Mouse (Mus musculus) heart, embryonic 11.5 days (tissue): Measurements from ENCODE around the gene Islr. TPM values are rescaled to one million over a fixed set of nuclear protein-coding genes. Genes with fewer than 3 reads are reported as not detected.

Experiments used
- ATAC-seq: fragments of 200-750 bp; cut with Nextera tagmentation; replicated peaks from 2 replicates; pipeline ENCODE4 v1.8.0; 2017; ENCODE audit warnings: moderate library complexity; ENCODE audit not compliant: insufficient number of reproducible peaks, low FRiP score, low TSS enrichment
- H3K27ac ChIP-seq: fragments of 300-500 bp; sonication (generic); 2 replicates; pipeline ENCODE4 v1.5.1; 2014; ENCODE audit warnings: mild to moderate bottlenecking, low read depth, low read length
- H3K27me3 ChIP-seq: fragments of 300-500 bp; sonication (generic); 2 replicates; pipeline ENCODE4 v1.6.1; 2014; ENCODE audit warnings: mild to moderate bottlenecking, low read length, mixed read lengths; ENCODE audit not compliant: control insufficient read depth, insufficient read depth
- H3K36me3 ChIP-seq: fragments of 300-500 bp; sonication (generic); 2 replicates; pipeline ENCODE4 v1.6.1; 2014; ENCODE audit warnings: mild to moderate bottlenecking, low read length, moderate library complexity, mixed read lengths; ENCODE audit not compliant: control insufficient read depth, insufficient read depth
- H3K4me1 ChIP-seq: fragments of 300-500 bp; sonication (generic); 2 replicates; pipeline ENCODE4 v1.6.1; 2014; ENCODE audit warnings: low read length; ENCODE audit not compliant: control insufficient read depth, insufficient read depth
- H3K4me2 ChIP-seq: fragments of 300-500 bp; sonication (generic); 2 replicates; pipeline ENCODE4 v1.6.1; 2014; ENCODE audit warnings: mild to moderate bottlenecking, moderate library complexity
- H3K4me3 ChIP-seq: fragments of 300-500 bp; sonication (generic); 2 replicates; pipeline ENCODE4 v1.5.1; 2014; ENCODE audit warnings: low read depth, low read length
- H3K9ac ChIP-seq: fragments of 300-500 bp; sonication (generic); 2 replicates; pipeline ENCODE4 v1.6.1; 2014; ENCODE audit warnings: mild to moderate bottlenecking, low read depth, low read length, moderate library complexity
- H3K9me3 ChIP-seq: fragments of 300-500 bp; sonication (generic); replicated peaks from 2 replicates; pipeline ENCODE4 v1.6.1; 2016; ENCODE audit warnings: low read length; ENCODE audit not compliant: control insufficient read depth
- WGBS: fragments of 180-500 bp; shearing (Covaris S2); extraction: QIAGEN DNeasy Blood & Tissue Kit; methylation state at CpG from one replicate; pipeline ENCODE4 v1.1.7; 2014; ENCODE audit not compliant: insufficient replicate concordance; 5-methylcytosine and 5-hydroxymethylcytosine counted together
- polyA plus RNA-seq: library from polyadenylated mRNA; unstranded; fragments of >200 nt; fragmentation: Nextera tagmentation; extraction: Ambion mirVana; gene quantifications from 2 replicates; pipeline ENCODE4 v1.2.1, GENCODE M21; 2014

Islr gene
- polyA plus RNA-seq, 1 experiment from 2014 or later, result 5.5 TPM

DNA sequence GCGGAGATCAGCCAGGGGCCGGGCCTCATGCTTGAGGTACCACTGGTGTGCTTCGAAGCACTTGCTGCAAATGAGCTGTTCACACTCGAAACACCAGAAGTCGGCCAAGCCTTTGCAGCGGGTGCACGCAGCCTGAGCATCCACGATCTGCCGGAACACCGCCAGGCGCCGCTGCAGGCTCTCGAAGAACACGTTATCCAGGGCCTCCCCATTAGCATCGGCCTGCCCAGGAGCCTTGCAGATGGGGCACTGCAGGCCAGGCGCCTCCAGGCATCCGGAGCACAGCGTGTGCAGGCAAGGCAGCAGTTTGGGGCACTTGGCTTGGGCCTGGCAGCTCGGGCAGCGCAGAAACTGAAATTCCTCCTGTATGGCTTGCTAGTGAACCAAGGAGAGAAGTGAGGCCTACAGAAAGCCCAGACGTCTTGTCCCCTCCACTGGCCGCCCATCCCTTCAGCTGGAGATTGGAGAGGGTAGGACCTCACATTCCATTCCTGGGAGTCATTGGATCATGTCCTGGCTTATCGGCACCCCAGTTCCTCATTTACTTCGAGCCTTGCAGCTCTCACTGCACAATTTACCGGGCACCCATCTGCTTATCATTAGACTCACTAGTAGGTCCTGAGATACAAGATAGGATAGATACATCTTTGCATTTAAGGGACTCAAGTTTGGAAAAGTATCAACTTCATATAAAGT, 43.1 kb upstream of the Islr start:
- H3K36me3 ChIP-seq, result no peaks in the 10 kb centered on the region
- H3K4me3 ChIP-seq, result peak overlapping the region; percentile 33
- H3K9ac ChIP-seq, result peak overlapping the region; percentile 46
- H3K4me1 ChIP-seq, result peaks cover 45% of the 10 kb centered on the region
- no peaks in the 10 kb centered on the region for H3K27me3 ChIP-seq
- H3K4me2 ChIP-seq, result peak overlapping the region; percentile 80
- no peaks in the 10 kb centered on the region for H3K9me3 ChIP-seq
- 0 out of 2 replicates have a peak, but pooled peaks have one; percentile 63 for ATAC-seq
- WGBS, result 6% methylated on average over 25 of the region's 25 CpGs
- H3K27ac ChIP-seq, result peak overlapping the region; percentile 50

DNA sequence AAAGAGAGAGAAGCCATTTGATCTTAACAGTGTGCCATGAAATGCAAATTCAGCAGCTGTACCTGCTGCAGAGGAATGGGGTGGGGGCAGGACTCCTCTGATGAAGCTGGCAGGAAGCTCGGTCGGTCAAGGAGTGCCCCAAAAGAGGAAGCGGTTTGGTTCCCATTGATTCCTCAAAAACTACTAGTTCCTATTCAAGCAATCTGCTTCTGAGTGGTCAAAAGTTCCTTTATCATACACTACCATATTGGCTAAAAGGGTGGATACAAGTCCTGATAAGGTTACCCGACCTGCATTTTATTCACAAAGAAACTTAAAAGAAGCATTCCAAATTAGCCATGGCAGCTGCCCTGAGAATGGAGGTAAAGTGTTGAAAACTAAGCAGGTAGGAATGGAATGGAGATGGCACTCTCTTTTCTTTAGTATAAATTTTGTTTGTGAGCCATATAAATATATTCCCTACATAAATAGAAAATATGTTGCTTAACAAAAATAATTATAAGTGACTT, 42.0 kb upstream of the Islr start:
- H3K9ac ChIP-seq, result 0 out of 2 replicates have a peak overlapping the region, but pooled peaks have one; percentile 10
- no peaks in the 10 kb centered on the region for H3K9me3 ChIP-seq
- no peak for ATAC-seq
- H3K4me1 ChIP-seq, result peaks cover 56% of the 10 kb centered on the region
- no peaks in the 10 kb centered on the region for H3K27me3 ChIP-seq
- H3K36me3 ChIP-seq, result no peaks in the 10 kb centered on the region
- WGBS, result 57% methylated on average over 4 of the region's 4 CpGs
- no peak overlapping the region for H3K4me3 ChIP-seq
- peak overlapping the region; percentile 24; the same call in 1 of the 2 replicates for H3K4me2 ChIP-seq
- H3K27ac ChIP-seq, result no peak overlapping the region

DNA sequence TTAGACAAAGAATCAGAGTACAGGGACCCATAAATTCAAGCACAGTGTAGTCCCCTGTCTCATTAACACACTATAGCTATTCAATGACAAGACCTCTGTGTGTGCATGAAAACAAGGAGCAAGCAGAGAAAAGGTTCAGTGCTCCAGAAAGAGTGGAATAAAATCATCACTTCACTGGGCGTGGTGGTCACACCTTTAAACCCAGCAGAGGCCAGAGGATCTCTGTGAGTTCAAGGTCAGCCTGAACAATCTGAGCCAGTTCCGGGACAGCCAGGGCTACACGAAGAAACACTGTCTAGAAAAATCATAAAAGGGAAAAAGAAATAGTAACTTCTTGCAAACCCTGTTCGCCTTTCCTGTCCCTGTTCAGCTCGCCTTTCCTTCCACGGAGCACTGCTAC, 39.6 kb upstream of the Islr start:
- WGBS, result 83% methylated on average over 6 of the region's 6 CpGs
- Histone ChIP-seq H3K27ac (no peak overlapping the region), H3K4me2 (no peak overlapping the region), H3K9me3 (no peaks in the 10 kb centered on the region), H3K36me3 (no peaks in the 10 kb centered on the region), H3K27me3 (no peaks in the 10 kb centered on the region), H3K9ac (no peak overlapping the region), H3K4me3 (no peak overlapping the region), H3K4me1 (peaks cover 46% of the 10 kb centered on the region)
- no peak for ATAC-seq

DNA sequence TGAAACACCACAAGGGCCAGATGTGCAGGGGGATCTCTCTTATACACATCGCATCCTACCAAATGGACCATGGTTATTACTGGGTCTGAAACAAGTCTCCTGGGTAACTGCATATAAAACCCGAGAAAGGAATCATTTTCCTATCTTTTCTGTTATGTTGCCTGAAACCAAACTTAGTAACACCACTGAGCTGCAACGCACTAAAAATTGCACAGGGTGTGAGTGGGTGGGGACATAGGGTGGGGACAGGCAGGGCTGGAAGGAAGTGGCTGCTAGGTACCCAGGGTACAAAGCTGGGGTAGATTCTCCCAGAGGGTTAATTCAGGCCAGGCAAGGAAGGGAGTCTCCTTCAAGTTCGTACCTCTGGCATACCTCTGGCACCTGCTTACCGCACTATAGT, 38.6 kb upstream of the Islr start:
- H3K4me2 ChIP-seq, result no peak overlapping the region; the same call in 1 of the 2 replicates
- no peaks in the 10 kb centered on the region for H3K9me3 ChIP-seq
- H3K4me1 ChIP-seq, result peaks cover 42% of the 10 kb centered on the region
- H3K4me3 ChIP-seq, result no peak overlapping the region
- H3K27me3 ChIP-seq, result no peaks in the 10 kb centered on the region
- no peaks in the 10 kb centered on the region for H3K36me3 ChIP-seq
- WGBS, result 78% methylated on average over 5 of the region's 5 CpGs
- no peak for ATAC-seq
- H3K27ac ChIP-seq, result peak overlapping the region; percentile 75; the same call in 1 of the 2 replicates
- no peak overlapping the region for H3K9ac ChIP-seq

DNA sequence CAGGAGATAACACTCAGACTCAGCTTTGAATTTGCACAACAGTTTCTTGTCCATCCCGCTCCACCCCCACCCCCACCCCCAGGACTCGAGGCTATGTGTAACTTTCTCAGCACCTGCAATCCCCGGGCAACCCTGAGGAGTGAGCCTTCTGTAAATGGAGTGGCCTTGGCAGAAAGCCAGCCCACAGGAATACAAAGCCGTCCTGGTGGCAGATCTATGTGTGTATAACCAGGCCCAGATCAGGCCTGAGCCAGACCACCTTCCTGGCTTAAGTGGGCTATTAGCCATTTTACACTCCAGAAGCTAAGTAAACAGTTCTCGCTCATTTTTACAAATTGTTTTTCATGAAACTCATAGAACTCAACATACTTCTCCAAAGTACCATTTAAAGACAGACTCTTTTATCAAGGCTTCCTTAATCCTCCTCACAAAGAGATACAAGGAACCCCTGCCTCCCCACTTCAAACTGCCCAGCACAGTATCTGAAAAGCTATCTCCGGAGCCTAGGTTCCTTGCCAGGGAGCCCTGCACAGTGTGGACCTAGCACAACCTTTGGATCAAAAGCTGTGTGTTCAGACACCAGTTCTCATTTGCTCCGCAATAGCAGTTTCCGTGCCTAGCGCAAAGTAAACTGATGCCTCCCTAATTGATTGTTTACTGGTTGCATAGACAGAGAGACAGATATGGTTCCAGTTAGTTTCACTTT, 37.8 kb upstream of the Islr start:
- Histone ChIP-seq H3K4me2 (peak overlapping the region; percentile 20; the same call in 1 of the 2 replicates), H3K9ac (no peak overlapping the region), H3K27ac (peak overlapping the region; percentile 75), H3K36me3 (no peaks in the 10 kb centered on the region), H3K9me3 (no peaks in the 10 kb centered on the region), H3K4me1 (peaks cover 35% of the 10 kb centered on the region), H3K4me3 (no peak overlapping the region), H3K27me3 (no peaks in the 10 kb centered on the region)
- WGBS, result 55% methylated on average over 9 of the region's 9 CpGs
- ATAC-seq, result peak; percentile 42; the same call in 1 of the 2 replicates

DNA sequence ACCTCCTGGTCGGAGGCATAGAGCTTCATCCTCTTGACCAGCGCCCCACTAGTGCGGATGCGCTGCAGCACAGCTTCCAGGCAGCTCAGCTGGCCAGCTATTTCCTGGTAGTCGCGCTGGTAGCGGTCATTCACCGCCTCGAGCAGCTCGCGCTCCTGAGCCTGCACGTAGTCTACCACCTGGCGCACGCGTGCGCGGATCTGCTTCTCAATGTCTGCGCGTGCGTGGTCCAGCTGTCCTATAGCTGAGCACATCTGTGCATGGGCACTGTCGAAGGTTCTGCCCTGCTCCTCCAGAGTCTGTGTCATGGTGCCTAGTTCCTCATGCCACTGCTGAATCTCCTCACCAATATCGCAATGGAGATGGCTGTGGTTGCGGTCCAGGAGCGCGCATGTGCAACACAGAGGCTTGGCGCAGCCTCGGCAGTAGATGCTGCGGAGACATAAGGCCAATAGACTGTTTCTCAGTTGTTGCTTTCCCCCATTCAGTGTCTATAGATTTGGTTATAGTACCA, 30.5 kb upstream of the Islr start:
- Histone ChIP-seq H3K9me3 (no peaks in the 10 kb centered on the region), H3K27me3 (no peaks in the 10 kb centered on the region), H3K4me1 (peaks cover 11% of the 10 kb centered on the region), H3K27ac (no peak overlapping the region), H3K4me3 (no peak overlapping the region), H3K36me3 (peaks cover 16% of the 10 kb centered on the region), H3K4me2 (no peak overlapping the region), H3K9ac (no peak overlapping the region)
- no peak for ATAC-seq
- 94% methylated on average over 28 of the region's 28 CpGs for WGBS

DNA sequence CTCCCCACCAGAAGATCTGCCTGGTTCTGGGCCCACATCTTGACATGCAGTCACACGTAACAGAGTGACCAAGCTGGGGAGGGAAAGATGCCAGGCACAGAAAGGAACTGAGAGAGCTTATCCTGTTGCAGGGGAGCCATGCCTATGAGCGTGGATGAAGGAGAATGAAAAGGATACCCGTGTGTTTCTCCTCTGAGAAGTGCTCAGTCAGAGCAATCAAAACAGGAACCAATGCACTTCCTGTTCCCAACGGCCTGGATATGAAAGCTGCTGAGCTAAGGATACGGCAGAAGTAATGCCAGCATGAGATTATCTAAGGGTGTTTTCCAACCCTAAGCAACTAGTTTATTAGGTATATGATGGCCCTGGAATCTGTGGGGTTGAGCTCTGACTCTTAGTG, 28.3 kb upstream of the Islr start:
- Histone ChIP-seq H3K4me3 (no peak overlapping the region), H3K27ac (peak overlapping the region; percentile 67; the same call in 1 of the 2 replicates), H3K27me3 (no peaks in the 10 kb centered on the region), H3K9ac (no peak overlapping the region), H3K9me3 (no peaks in the 10 kb centered on the region), H3K4me2 (no peak overlapping the region), H3K4me1 (peaks cover 11% of the 10 kb centered on the region), H3K36me3 (peaks cover 31% of the 10 kb centered on the region)
- no peak for ATAC-seq
- WGBS, result 54% methylated on average over 5 of the region's 5 CpGs

DNA sequence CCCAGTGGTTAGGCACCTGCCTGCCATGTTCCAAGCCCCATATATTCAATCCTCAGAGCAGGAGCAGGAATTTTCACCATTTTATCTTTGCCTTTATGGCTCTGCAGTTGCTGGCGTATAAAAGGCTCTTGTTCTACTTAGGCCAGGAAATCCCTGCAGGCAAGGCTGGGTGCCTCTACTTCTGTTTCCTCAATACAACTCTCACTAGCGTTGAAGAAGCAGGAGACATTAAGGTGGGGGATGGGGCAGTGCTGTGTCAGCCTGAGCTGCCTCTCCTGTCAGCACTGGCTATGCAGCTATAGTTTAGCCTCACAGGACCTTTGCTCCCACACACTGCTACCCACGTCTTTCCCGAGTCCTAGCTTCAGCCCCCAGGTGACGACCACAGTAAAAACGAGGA, 27.6 kb upstream of the Islr start:
- Histone ChIP-seq H3K27me3 (no peaks in the 10 kb centered on the region), H3K9ac (no peak overlapping the region), H3K4me1 (peaks cover 11% of the 10 kb centered on the region), H3K4me2 (no peak overlapping the region), H3K27ac (peak overlapping the region; percentile 67; the same call in 1 of the 2 replicates), H3K9me3 (no peaks in the 10 kb centered on the region), H3K4me3 (no peak overlapping the region), H3K36me3 (peaks cover 31% of the 10 kb centered on the region)
- 67% methylated on average over 6 of the region's 6 CpGs for WGBS
- ATAC-seq, result no peak
